Mouse (Mus musculus): ENCODE measurements around the gene Cptp. TPM values are rescaled to one million over a fixed set of nuclear protein-coding genes. Genes with fewer than 3 reads are reported as not detected.

Cptp gene
- polyA plus RNA-seq, 1 experiment from 2014 or later, result 22.1 TPM

Small RNAs within 50 kb of the gene (microRNA-seq; reads per million reads assigned to microRNA genes)
- gene Gm22991, result not detected

Other genes with a start within 250 kb of the Cptp start
- 65.1 and 66.8 TPM in 2 replicates for gene Cdk11b, start 244.6 kb downstream of the Cptp start, polyA plus RNA-seq (2015; fragmentation: Nextera tagmentation; extraction: Ambion mirVana)
- gene Gm10563, start 224.0 kb downstream of the Cptp start, polyA plus RNA-seq (2015; fragmentation: Nextera tagmentation; extraction: Ambion mirVana), result not detected in 2 replicates
- 3.6 and 3.8 TPM in 2 replicates for gene Mmp23, start 216.1 kb downstream of the Cptp start, polyA plus RNA-seq (2015; fragmentation: Nextera tagmentation; extraction: Ambion mirVana)
- gene Mib2, start 200.2 kb downstream of the Cptp start, polyA plus RNA-seq (2015; fragmentation: Nextera tagmentation; extraction: Ambion mirVana), result 32.6 and 41.9 TPM in 2 replicates
- gene Fndc10, start 175.1 kb downstream of the Cptp start, polyA plus RNA-seq (2015; fragmentation: Nextera tagmentation; extraction: Ambion mirVana), result 5.0 and 6.4 TPM in 2 replicates
- 155 and 159 TPM in 2 replicates for gene Ssu72, start 164.6 kb downstream of the Cptp start, polyA plus RNA-seq (2015; fragmentation: Nextera tagmentation; extraction: Ambion mirVana)
- gene Tmem240, start 134.6 kb downstream of the Cptp start, polyA plus RNA-seq (2015; fragmentation: Nextera tagmentation; extraction: Ambion mirVana), result 8.6 and 10.1 TPM in 2 replicates
- gene Atad3a, start 108.3 kb downstream of the Cptp start, polyA plus RNA-seq (2015; fragmentation: Nextera tagmentation; extraction: Ambion mirVana), result 82.1 and 84.8 TPM in 2 replicates
- 18.7 and 20.9 TPM in 2 replicates for gene Vwa1, start 94.7 kb downstream of the Cptp start, polyA plus RNA-seq (2015; fragmentation: Nextera tagmentation; extraction: Ambion mirVana)
- 0.40 and 0.58 TPM in 2 replicates for gene Tmem88b, start 83.6 kb downstream of the Cptp start, polyA plus RNA-seq (2015; fragmentation: Nextera tagmentation; extraction: Ambion mirVana)
- not detected in 2 replicates for gene Ankrd65, start 79.0 kb downstream of the Cptp start, polyA plus RNA-seq (2015; fragmentation: Nextera tagmentation; extraction: Ambion mirVana)
- gene Mrpl20, start 66.6 kb downstream of the Cptp start, polyA plus RNA-seq (2015; fragmentation: Nextera tagmentation; extraction: Ambion mirVana), result 259 and 262 TPM in 2 replicates
- 182 and 189 TPM in 2 replicates for gene Ccnl2, start 57.0 kb downstream of the Cptp start, polyA plus RNA-seq (2015; fragmentation: Nextera tagmentation; extraction: Ambion mirVana)
- 140 and 146 TPM in 2 replicates for gene Aurkaip1, start 38.2 kb downstream of the Cptp start, polyA plus RNA-seq (2015; fragmentation: Nextera tagmentation; extraction: Ambion mirVana)
- gene Mxra8, start 29.8 kb downstream of the Cptp start, polyA plus RNA-seq (2015; fragmentation: Nextera tagmentation; extraction: Ambion mirVana), result 17.9 and 22.2 TPM in 2 replicates
- gene Dvl1, start 22.0 kb downstream of the Cptp start, polyA plus RNA-seq (2015; fragmentation: Nextera tagmentation; extraction: Ambion mirVana), result 8.1 and 8.4 TPM in 2 replicates
- gene Tas1r3, start 6.1 kb downstream of the Cptp start, polyA plus RNA-seq (2015; fragmentation: Nextera tagmentation; extraction: Ambion mirVana), result 0.80 and 0.83 TPM in 2 replicates
- gene Ints11, start 106 bp upstream of the Cptp start, polyA plus RNA-seq (2015; fragmentation: Nextera tagmentation; extraction: Ambion mirVana), result 85.3 and 88.6 TPM in 2 replicates
- gene Pusl1, start 22.3 kb upstream of the Cptp start, polyA plus RNA-seq (2015; fragmentation: Nextera tagmentation; extraction: Ambion mirVana), result 52.5 and 52.6 TPM in 2 replicates
- 66.0 and 73.5 TPM in 2 replicates for gene Acap3, start 22.4 kb upstream of the Cptp start, polyA plus RNA-seq (2015; fragmentation: Nextera tagmentation; extraction: Ambion mirVana)
- 128 and 135 TPM in 2 replicates for gene Ube2j2, start 74.4 kb upstream of the Cptp start, polyA plus RNA-seq (2015; fragmentation: Nextera tagmentation; extraction: Ambion mirVana)
- gene C1qtnf12, start 92.9 kb upstream of the Cptp start, polyA plus RNA-seq (2015; fragmentation: Nextera tagmentation; extraction: Ambion mirVana), result 8.2 and 11.0 TPM in 2 replicates
- 25.0 and 26.9 TPM in 2 replicates for gene B3galt6, start 123.2 kb upstream of the Cptp start, polyA plus RNA-seq (2015; fragmentation: Nextera tagmentation; extraction: Ambion mirVana)
- gene Sdf4, start 123.4 kb upstream of the Cptp start, polyA plus RNA-seq (2015; fragmentation: Nextera tagmentation; extraction: Ambion mirVana), result 125 and 128 TPM in 2 replicates
- gene Tnfrsf4, start 144.4 kb upstream of the Cptp start, polyA plus RNA-seq (2015; fragmentation: Nextera tagmentation; extraction: Ambion mirVana), result 0.57 TPM in 2 replicates
- 2.0 and 2.3 TPM in 2 replicates for gene Tnfrsf18, start 156.7 kb upstream of the Cptp start, polyA plus RNA-seq (2015; fragmentation: Nextera tagmentation; extraction: Ambion mirVana)
- gene Ttll10, start 190.0 kb upstream of the Cptp start, polyA plus RNA-seq (2015; fragmentation: Nextera tagmentation; extraction: Ambion mirVana), result not detected in 2 replicates
- 36.6 and 40.6 TPM in 2 replicates for gene 9430015G10Rik, start 240.5 kb upstream of the Cptp start, polyA plus RNA-seq (2015; fragmentation: Nextera tagmentation; extraction: Ambion mirVana)

Data from midbrain, embryonic 13.5 days (tissue).